Mouse (Mus musculus): ENCODE measurements around the gene Gli2. TPM values are rescaled to one million over a fixed set of nuclear protein-coding genes. Genes with fewer than 3 reads are reported as not detected.

Gli2 gene
- polyA plus RNA-seq, 1 experiment from 2014 or later, result 12.9 TPM

- Histone ChIP-seq H3K36me3 (replicated peaks) (no peaks in the 10 kb centered on the region), H3K27ac (no peak overlapping the region), H3K4me3 (no peak overlapping the region), H3K9me3 (no peaks in the 10 kb centered on the region), H3K27me3 (ENCODE audit: poor library complexity, severe bottlenecking) (peaks cover 32% of the 10 kb centered on the region), H3K4me1 (no peaks in the 10 kb centered on the region)
- no peak for DNase-seq (ENCODE audit: extremely low spot score, low spot score)
- 68% methylated on average over 6 of the region's 6 CpGs for WGBS
Measured at GRCm38 (mm10) chr1:119074910-119075309, 21.5 kb upstream of the Gli2 start.

GRCm38 (mm10) chr1:119073876-119074275, 20.5 kb upstream of the Gli2 start:
- Histone ChIP-seq H3K36me3 (replicated peaks) (no peaks in the 10 kb centered on the region), H3K4me3 (no peak overlapping the region), H3K4me1 (no peaks in the 10 kb centered on the region), H3K27me3 (ENCODE audit: poor library complexity, severe bottlenecking) (peaks cover 32% of the 10 kb centered on the region), H3K27ac (no peak overlapping the region), H3K9me3 (no peaks in the 10 kb centered on the region)
- WGBS, result 87% methylated on average over 7 of the region's 7 CpGs
- no peak for DNase-seq (ENCODE audit: extremely low spot score, low spot score)

DNA sequence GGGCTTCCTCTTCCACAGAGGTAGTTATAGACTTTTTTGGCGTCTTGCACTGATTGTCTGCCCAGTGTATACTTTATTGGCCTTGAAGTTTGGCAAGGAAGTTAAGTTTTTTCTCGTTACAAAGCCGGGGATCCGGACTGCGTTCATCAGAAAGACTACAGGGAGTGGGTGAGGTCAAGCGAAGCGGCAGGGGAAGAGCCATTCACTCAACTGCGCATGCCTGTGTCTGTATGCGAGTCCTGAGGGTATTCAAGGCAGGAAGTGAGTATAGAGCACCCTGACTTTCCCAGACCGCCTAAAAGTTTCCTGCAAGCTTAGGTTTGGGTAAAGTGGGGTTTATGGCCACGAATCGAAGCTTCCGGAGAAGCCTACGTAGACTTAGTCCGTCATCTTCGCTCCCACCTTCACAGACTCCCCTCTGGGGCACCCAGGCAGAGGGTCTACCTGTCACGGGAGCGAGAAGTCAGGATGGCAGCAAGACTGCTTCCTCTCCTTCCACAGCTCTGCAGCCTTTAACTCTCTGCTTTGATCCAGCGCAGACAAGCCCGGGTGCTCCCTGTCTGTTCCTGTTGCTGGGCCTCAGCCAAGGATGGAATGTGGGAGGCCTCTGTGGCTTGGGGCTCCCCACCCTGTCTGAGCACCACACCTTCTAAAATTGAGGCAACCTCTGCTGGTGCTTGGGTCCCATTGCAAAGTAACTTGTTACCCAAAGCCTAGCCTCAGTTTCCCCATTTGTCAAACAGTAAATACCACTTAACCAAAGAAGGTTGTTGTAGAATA, 11.7 kb upstream of the Gli2 start:
- H3K4me3 ChIP-seq, result no peak overlapping the region
- WGBS, result 89% methylated on average over 20 of the region's 20 CpGs
- no peaks in the 10 kb centered on the region for H3K9me3 ChIP-seq
- no peaks in the 10 kb centered on the region for H3K27me3 ChIP-seq (ENCODE audit: poor library complexity, severe bottlenecking)
- no peaks in the 10 kb centered on the region for H3K4me1 ChIP-seq
- no peak overlapping the region for H3K27ac ChIP-seq
- H3K36me3 ChIP-seq (replicated peaks), result no peaks in the 10 kb centered on the region
- no peak for DNase-seq (ENCODE audit: extremely low spot score, low spot score)

GRCm38 (mm10) chr1:119056491-119056890, 3.1 kb upstream of the Gli2 start:
- Histone ChIP-seq H3K36me3 (replicated peaks) (peaks cover 4% of the 10 kb centered on the region), H3K4me3 (no peak overlapping the region), H3K9me3 (no peaks in the 10 kb centered on the region), H3K4me1 (peaks cover 34% of the 10 kb centered on the region), H3K27ac (no peak overlapping the region), H3K27me3 (ENCODE audit: poor library complexity, severe bottlenecking) (peaks cover 12% of the 10 kb centered on the region; the same call in 1 of the 2 replicates)
- 77% methylated on average over 8 of the region's 8 CpGs for WGBS
- DNase-seq (ENCODE audit: extremely low spot score, low spot score), result no peak

GRCm38 (mm10) chr1:119055801-119056200, 2.4 kb upstream of the Gli2 start:
- DNase-seq (ENCODE audit: extremely low spot score, low spot score), result no peak
- Histone ChIP-seq H3K27me3 (ENCODE audit: poor library complexity, severe bottlenecking) (peaks cover 18% of the 10 kb centered on the region), H3K4me1 (peaks cover 41% of the 10 kb centered on the region), H3K27ac (0 out of 2 replicates have a peak overlapping the region, but pooled peaks have one; percentile 98), H3K4me3 (no peak overlapping the region), H3K9me3 (no peaks in the 10 kb centered on the region), H3K36me3 (replicated peaks) (peaks cover 4% of the 10 kb centered on the region)
- WGBS, result 90% methylated on average over 4 of the region's 4 CpGs

- Histone ChIP-seq H3K27me3 (ENCODE audit: poor library complexity, severe bottlenecking) (peaks cover 29% of the 10 kb centered on the region), H3K4me1 (peaks cover 54% of the 10 kb centered on the region), H3K4me3 (peak overlapping the region; percentile 71), H3K9me3 (no peaks in the 10 kb centered on the region), H3K36me3 (replicated peaks) (peaks cover 4% of the 10 kb centered on the region), H3K27ac (peak overlapping the region; percentile 98)
- 12% methylated on average over 6 of the region's 6 CpGs for WGBS
- DNase-seq (ENCODE audit: extremely low spot score, low spot score), result no peak
Measured at GRCm38 (mm10) chr1:119054468-119054867, 1.0 kb upstream of the Gli2 start.

- H3K9me3 ChIP-seq, result no peaks in the 10 kb centered on the region
- peak overlapping the region; percentile 71 for H3K4me3 ChIP-seq
- peaks cover 59% of the 10 kb centered on the region for H3K4me1 ChIP-seq
- DNase-seq (ENCODE audit: extremely low spot score, low spot score), result peak; percentile 72
- peaks cover 29% of the 10 kb centered on the region for H3K27me3 ChIP-seq (ENCODE audit: poor library complexity, severe bottlenecking)
- under 1% methylated on average over 25 of the region's 25 CpGs for WGBS
- H3K27ac ChIP-seq, result peak overlapping the region; percentile 98
- peaks cover 4% of the 10 kb centered on the region for H3K36me3 ChIP-seq (replicated peaks)
Measured at GRCm38 (mm10) chr1:119053872-119054354, 494 bp upstream of the Gli2 start.

- peaks cover 4% of the 10 kb centered on the region for H3K36me3 ChIP-seq (replicated peaks)
- H3K4me3 ChIP-seq, result peak overlapping the region; percentile 71
- peaks cover 72% of the 10 kb centered on the region for H3K4me1 ChIP-seq
- no peaks in the 10 kb centered on the region for H3K9me3 ChIP-seq
- WGBS, result under 1% methylated on average over 33 of the region's 33 CpGs
- peaks cover 29% of the 10 kb centered on the region for H3K27me3 ChIP-seq (ENCODE audit: poor library complexity, severe bottlenecking)
- peak overlapping the region; percentile 98 for H3K27ac ChIP-seq
- DNase-seq (ENCODE audit: extremely low spot score, low spot score), result peak; percentile 74
Measured at GRCm38 (mm10) chr1:119052631-119053177, 715 bp downstream of the Gli2 start.

DNA sequence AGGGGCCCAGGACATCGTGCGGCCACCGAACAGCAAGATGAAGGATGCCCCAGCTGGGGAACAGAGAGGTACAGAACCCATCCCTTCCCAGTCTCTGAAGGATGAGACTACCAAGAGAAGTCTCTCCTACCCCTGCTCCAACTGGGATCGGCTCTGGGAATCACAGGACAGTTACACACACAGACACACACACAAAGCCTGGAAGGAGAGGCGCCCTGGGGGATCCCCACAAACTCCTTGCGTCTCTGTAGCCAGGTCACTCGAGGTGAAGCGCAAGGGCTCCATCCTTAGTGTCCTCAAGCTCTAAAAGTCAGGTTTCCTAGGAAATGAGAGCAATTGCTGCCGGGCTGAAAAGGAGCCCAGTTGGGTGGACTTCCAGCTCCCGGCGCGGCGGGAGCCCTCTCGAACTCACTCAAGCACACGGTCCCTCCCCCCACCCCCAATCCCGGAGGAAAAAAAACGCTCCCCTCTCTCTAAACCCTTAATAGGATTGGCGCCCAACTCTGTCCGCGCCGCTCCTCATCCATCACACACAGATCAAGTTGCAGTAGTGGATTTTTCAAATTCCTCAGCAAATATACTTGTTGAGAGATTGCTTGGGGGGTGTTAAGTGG, 1.4 kb downstream of the Gli2 start:
- H3K4me3 ChIP-seq, result peak overlapping the region; percentile 71
- DNase-seq (ENCODE audit: extremely low spot score, low spot score), result peak; percentile 64
- peak overlapping the region; percentile 98 for H3K27ac ChIP-seq
- WGBS, result 0% methylated on average over 21 of the region's 21 CpGs
- H3K4me1 ChIP-seq, result peaks cover 78% of the 10 kb centered on the region
- peaks cover 2% of the 10 kb centered on the region for H3K36me3 ChIP-seq (replicated peaks)
- peaks cover 29% of the 10 kb centered on the region for H3K27me3 ChIP-seq (ENCODE audit: poor library complexity, severe bottlenecking)
- no peaks in the 10 kb centered on the region for H3K9me3 ChIP-seq

DNA sequence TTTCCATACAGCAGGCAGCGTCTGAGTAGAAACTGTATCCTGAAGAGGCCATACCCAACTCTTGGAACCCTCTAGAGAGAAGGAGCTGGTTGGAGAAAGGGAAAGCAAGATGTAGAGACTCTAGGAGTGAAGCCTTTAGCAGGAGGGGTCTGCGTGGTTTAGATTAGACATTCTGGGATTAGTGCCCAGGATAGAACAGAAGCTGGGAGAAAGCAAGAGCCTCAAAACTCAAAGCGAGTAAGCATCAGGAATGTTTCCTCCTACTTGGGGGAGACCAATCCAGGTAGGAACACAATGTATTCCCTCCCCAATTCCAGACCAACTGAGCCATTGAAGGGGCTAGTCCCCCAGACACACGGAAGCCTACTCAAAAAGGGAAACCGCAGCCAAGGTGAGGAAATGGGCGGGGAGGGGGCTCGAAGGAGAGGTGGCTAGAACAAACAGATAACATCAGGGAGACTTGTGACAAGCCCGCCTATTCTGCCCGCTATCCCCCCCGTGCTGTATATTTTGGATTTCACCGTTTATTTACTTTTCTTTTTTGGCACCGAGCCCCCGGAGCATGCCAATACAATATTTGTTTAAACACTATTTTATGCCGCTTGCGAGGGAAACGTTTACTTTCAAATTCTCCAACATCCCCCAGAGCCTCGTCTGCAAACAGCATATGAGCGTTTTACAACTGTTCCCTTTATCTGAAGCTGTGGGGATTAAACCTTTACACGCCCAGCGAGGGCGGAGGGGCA, 2.1 kb downstream of the Gli2 start:
- H3K27me3 ChIP-seq (ENCODE audit: poor library complexity, severe bottlenecking), result peaks cover 29% of the 10 kb centered on the region
- DNase-seq (ENCODE audit: extremely low spot score, low spot score), result no peak
- H3K27ac ChIP-seq, result peak overlapping the region; percentile 98
- H3K36me3 ChIP-seq (replicated peaks), result peaks cover under 1% of the 10 kb centered on the region; the same call in 1 of the 2 replicates
- no peaks in the 10 kb centered on the region for H3K9me3 ChIP-seq
- H3K4me3 ChIP-seq, result peak overlapping the region; percentile 71
- H3K4me1 ChIP-seq, result peaks cover 85% of the 10 kb centered on the region
- 3% methylated on average over 21 of the region's 21 CpGs for WGBS

DNA sequence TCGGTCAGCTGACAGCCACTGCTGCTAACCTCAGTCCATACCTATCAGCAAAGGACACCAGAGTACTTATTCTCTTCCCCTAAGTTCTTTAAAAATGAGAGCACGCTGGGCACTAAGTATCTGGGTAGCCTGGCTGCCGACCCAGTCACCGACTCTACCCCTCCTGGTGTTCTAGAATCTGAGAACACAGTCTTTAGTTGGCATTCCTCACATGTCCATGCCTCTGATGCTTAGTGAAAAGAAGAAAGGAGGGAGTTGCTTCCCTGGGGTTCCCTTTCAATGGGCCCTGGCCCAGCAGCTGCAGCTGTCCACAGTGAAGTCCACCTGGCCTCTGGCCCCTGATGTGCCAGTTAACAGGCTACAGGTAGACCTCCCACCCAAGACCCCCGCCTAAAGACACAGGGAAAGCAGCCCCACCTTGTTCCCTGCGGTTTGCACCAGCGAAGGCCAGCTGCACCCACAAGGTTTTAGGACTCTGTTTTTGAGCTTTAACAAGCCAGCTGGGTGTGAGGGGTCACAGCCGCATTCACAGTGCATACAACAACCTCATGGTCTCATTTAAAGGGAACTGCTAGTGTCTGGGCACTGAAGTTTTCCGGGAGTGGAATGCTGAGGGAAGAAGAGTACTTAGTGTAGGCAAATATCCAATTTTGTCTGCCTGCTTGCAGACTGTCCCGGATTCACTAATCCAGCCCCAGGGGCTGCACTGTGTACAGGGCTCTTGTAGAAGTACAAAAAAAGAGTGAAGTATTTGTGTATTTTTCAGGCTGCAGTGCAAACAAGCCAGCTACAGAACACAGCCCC, 3.4 kb downstream of the Gli2 start:
- no peaks in the 10 kb centered on the region for H3K9me3 ChIP-seq
- peaks cover 9% of the 10 kb centered on the region for H3K36me3 ChIP-seq (replicated peaks)
- H3K4me3 ChIP-seq, result peak overlapping the region; percentile 71
- peak; percentile 58 for DNase-seq (ENCODE audit: extremely low spot score, low spot score)
- peak overlapping the region; percentile 98 for H3K27ac ChIP-seq
- 4% methylated on average over 10 of the region's 10 CpGs for WGBS
- H3K27me3 ChIP-seq (ENCODE audit: poor library complexity, severe bottlenecking), result peaks cover 32% of the 10 kb centered on the region
- peaks cover 85% of the 10 kb centered on the region for H3K4me1 ChIP-seq

- peaks cover 79% of the 10 kb centered on the region for H3K4me1 ChIP-seq
- H3K27ac ChIP-seq, result peak overlapping the region; percentile 98
- peaks cover 16% of the 10 kb centered on the region for H3K36me3 ChIP-seq (replicated peaks)
- no peak for DNase-seq (ENCODE audit: extremely low spot score, low spot score)
- no peaks in the 10 kb centered on the region for H3K9me3 ChIP-seq
- H3K4me3 ChIP-seq, result peak overlapping the region; percentile 71
- peaks cover 36% of the 10 kb centered on the region for H3K27me3 ChIP-seq (ENCODE audit: poor library complexity, severe bottlenecking)
- WGBS, result under 1% methylated on average over 11 of the region's 11 CpGs
Measured at GRCm38 (mm10) chr1:119048988-119049387, 4.4 kb downstream of the Gli2 start.
